Mouse (Mus musculus) CH12.LX (cell line): ENCODE measurements around the gene Il22ra1.

Experiments used
- CHD1 ChIP-seq: IDR thresholded peaks from 2 replicates; pipeline ENCODE4 v1.6.1; 2012; ENCODE audit warnings: low read depth, low read length, improper control_type of control experiment, inconsistent platforms
- CTCF ChIP-seq, 2 experiments: IDR thresholded peaks in 1 of 2; conservative IDR thresholded peaks in 1 of 2; 2 replicates each; pipeline ENCODE4 v1.5.1; 2011 to 2012; ENCODE audit warnings: low read depth in 2 of 2, low read length in 2 of 2, improper control_type of control experiment in 1 of 2, inconsistent platforms in 1 of 2, mild to moderate bottlenecking in 1 of 2, moderate library complexity in 1 of 2
- EP300 ChIP-seq: IDR thresholded peaks from 2 replicates; pipeline ENCODE4 v1.6.1; 2011; ENCODE audit warnings: low read length, improper control_type of control experiment
- JUND ChIP-seq: conservative IDR thresholded peaks from 2 replicates; pipeline ENCODE4 v1.6.1; 2011; ENCODE audit warnings: low read depth, low read length, improper control_type of control experiment
- MAZ ChIP-seq: IDR thresholded peaks from 2 replicates; pipeline ENCODE4 v1.6.1; 2012; ENCODE audit warnings: low read depth, mild to moderate bottlenecking, inconsistent platforms, low read length, improper control_type of control experiment, moderate library complexity
- MYC ChIP-seq: IDR thresholded peaks from 2 replicates; pipeline ENCODE4 v1.6.1; 2011; ENCODE audit warnings: low read depth, mild to moderate bottlenecking, improper control_type of control experiment, low read length
- POLR2A ChIP-seq: IDR thresholded peaks from 2 replicates; pipeline ENCODE4 v1.6.1; 2011; ENCODE audit warnings: low read depth, mild to moderate bottlenecking, improper control_type of control experiment, low read length
- RAD21 ChIP-seq: IDR thresholded peaks from 2 replicates; pipeline ENCODE4 v1.6.1; 2011; ENCODE audit warnings: low read depth, mild to moderate bottlenecking, low read length, improper control_type of control experiment, moderate library complexity
- SMC3 ChIP-seq: IDR thresholded peaks from 2 replicates; pipeline ENCODE4 v1.6.1; 2011; ENCODE audit warnings: low read depth, low read length, improper control_type of control experiment
- TBP ChIP-seq: conservative IDR thresholded peaks from 2 replicates; pipeline ENCODE4 v1.6.1; 2011; ENCODE audit warnings: low read depth, low read length, improper control_type of control experiment
- USF2 ChIP-seq: conservative IDR thresholded peaks from 2 replicates; pipeline ENCODE4 v1.6.1; 2011; ENCODE audit warnings: low read depth, low read length, improper control_type of control experiment
- ZC3H11A ChIP-seq: IDR thresholded peaks from 2 replicates; pipeline ENCODE4 v1.6.1; 2012; ENCODE audit warnings: low read depth, mild to moderate bottlenecking, inconsistent platforms, low read length, improper control_type of control experiment

DNA sequence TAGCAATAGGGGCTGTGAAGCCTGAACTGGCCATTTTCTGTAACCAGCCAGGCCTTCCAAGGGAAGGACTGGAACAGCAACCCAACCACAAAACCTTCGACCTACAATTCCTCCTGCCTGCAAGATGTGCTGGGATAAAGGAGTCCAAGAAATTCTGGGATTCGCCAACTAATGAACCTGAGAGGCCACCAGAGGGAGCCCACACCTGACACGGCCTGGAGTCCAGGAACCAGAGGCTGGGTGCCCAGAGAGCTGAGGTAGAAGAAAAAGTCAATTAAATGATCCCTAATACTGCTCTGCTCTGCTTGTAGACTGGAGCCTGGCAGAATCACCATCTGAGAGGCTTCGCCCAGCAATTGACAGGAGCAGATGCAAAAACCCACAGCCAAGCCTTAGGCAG lies 44.4 kb upstream of the Il22ra1 start:
- peak in 1 of 2 experiments; percentile 39; a peak in 2 of 4 replicates for TF ChIP-seq CTCF (conservative IDR thresholded peaks at IDR 0.05 in 1 of 2, IDR thresholded peaks at IDR 0.05 in 1 of 2; ENCODE audit: low read depth in 2 of 2, low read length in 2 of 2)
- TF ChIP-seq TBP, result no peak
- no peak for TF ChIP-seq JUND
- no peak for TF ChIP-seq CHD1
- TF ChIP-seq MAZ, result no peak
- TF ChIP-seq EP300, result no peak
- TF ChIP-seq POLR2A, result no peak
- TF ChIP-seq SMC3, result peak; percentile 7; the same call in 1 of the 2 replicates
- no peak for TF ChIP-seq ZC3H11A
- no peak for TF ChIP-seq MYC
- TF ChIP-seq RAD21, result peak; percentile 8
- TF ChIP-seq USF2, result no peak
